Mouse (Mus musculus) C2C12 (cell line): ENCODE measurements around the gene Mcu. TPM values are rescaled to one million over a fixed set of nuclear protein-coding genes. Genes with fewer than 3 reads are reported as not detected.

Experiments
- H3K27me3 ChIP-seq: one replicate; pipeline ENCODE4 v1.6.1; 2011; ENCODE audit not compliant: control insufficient read depth, insufficient read depth, insufficient read length
- H3K36me3 ChIP-seq: one replicate; pipeline ENCODE4 v1.6.1; 2011; ENCODE audit not compliant: control insufficient read depth, insufficient read depth
- H3K4me3 ChIP-seq: one replicate; pipeline ENCODE4 v1.5.1; 2011; ENCODE audit warnings: mild to moderate bottlenecking, control low read depth; ENCODE audit not compliant: poor library complexity, insufficient read depth, severe bottlenecking
- H3K79me2 ChIP-seq: one replicate; pipeline ENCODE4 v1.6.1; 2011; ENCODE audit not compliant: control insufficient read depth, insufficient read depth
- H3K79me3 ChIP-seq: one replicate; pipeline ENCODE4 v1.6.1; 2011; ENCODE audit warnings: low read depth, control low read depth
- H3ac ChIP-seq: one replicate; pipeline ENCODE3; 2011; ENCODE audit warnings: low read depth; ENCODE audit not compliant: control insufficient read depth, insufficient read length
- CEBPB ChIP-seq: IDR thresholded peaks from one replicate; pipeline ENCODE4 v1.6.1; 2011; ENCODE audit warnings: low read depth, mild to moderate bottlenecking, control low read depth, moderate library complexity
- CTCF ChIP-seq: IDR thresholded peaks from one replicate; pipeline ENCODE4 v1.5.1; 2011; ENCODE audit not compliant: control insufficient read depth, insufficient read depth, insufficient read length
- FOSL1 ChIP-seq: IDR thresholded peaks from one replicate; pipeline ENCODE4 v1.8.0; 2011; ENCODE audit warnings: mild to moderate bottlenecking, low read length; ENCODE audit not compliant: poor library complexity, insufficient read depth, severe bottlenecking
- MAX ChIP-seq: IDR thresholded peaks from one replicate; pipeline ENCODE4 v1.6.1; 2011; ENCODE audit warnings: mild to moderate bottlenecking, control low read depth
- MYOD1 ChIP-seq: IDR thresholded peaks from one replicate; pipeline ENCODE4 v1.6.1; 2011; ENCODE audit warnings: low read depth; ENCODE audit not compliant: control insufficient read depth, insufficient read length
- MYOG ChIP-seq: IDR thresholded peaks from one replicate; pipeline ENCODE4 v1.6.1; 2011; ENCODE audit not compliant: control insufficient read depth, insufficient read length; ENCODE audit errors: extremely low read depth
- USF1 ChIP-seq: IDR thresholded peaks from one replicate; pipeline ENCODE4 v1.6.1; 2011; ENCODE audit warnings: low read depth, mild to moderate bottlenecking, control low read depth, moderate library complexity
- polyA plus RNA-seq: library from polyadenylated mRNA; unstranded; fragments of >200 nt; fragmentation: generic; extraction: Trizol; gene quantifications from one replicate; pipeline ENCODE4 v1.2.1, GENCODE M21; 2012; ENCODE audit warnings: missing spikeins

Mcu gene
- polyA plus RNA-seq, 1 experiment, result 23.3 TPM

GRCm38 (mm10) chr10:59580593-59581149 is 35.8 kb downstream of the Mcu start:
- H3K27me3 ChIP-seq, result no peaks in the 10 kb centered on the region
- H3K4me3 ChIP-seq, result no peak overlapping the region
- H3K79me3 ChIP-seq, result peaks cover 54% of the 10 kb centered on the region
- H3K36me3 ChIP-seq, result peaks cover under 1% of the 10 kb centered on the region
- H3ac ChIP-seq, result no peak overlapping the region
- peaks cover 84% of the 10 kb centered on the region for H3K79me2 ChIP-seq
- TF ChIP-seq USF1, result no peak
- no peak for TF ChIP-seq CTCF
- no peak for TF ChIP-seq MYOG
- no peak for TF ChIP-seq MAX
- TF ChIP-seq MYOD1, result no peak
- no peak for TF ChIP-seq CEBPB
- TF ChIP-seq FOSL1, result no peak

- H3ac ChIP-seq, result peak overlapping the region; percentile 39
Measured at GRCm38 (mm10) chr10:59579645-59580044, 36.8 kb downstream of the Mcu start.

GRCm38 (mm10) chr10:59577871-59578801 is 38.4 kb downstream of the Mcu start:
- no peaks in the 10 kb centered on the region for H3K27me3 ChIP-seq
- peaks cover 58% of the 10 kb centered on the region for H3K79me3 ChIP-seq
- H3K79me2 ChIP-seq, result peaks cover 84% of the 10 kb centered on the region
- peak overlapping the region; percentile 42 for H3ac ChIP-seq
- peak; percentile 43 for TF ChIP-seq FOSL1
- TF ChIP-seq MYOG, result no peak
- peak; percentile 89 for TF ChIP-seq MAX
- TF ChIP-seq CEBPB, result peak; percentile 45
- peak; percentile 60 for TF ChIP-seq MYOD1
- no peak for TF ChIP-seq CTCF
- TF ChIP-seq USF1, result peak; percentile 39
- H3K4me3 ChIP-seq, result peak overlapping the region; percentile 15
- H3K36me3 ChIP-seq, result peaks cover 14% of the 10 kb centered on the region

More at GRCm38 (mm10) chr10:59579645-59580044, 36.8 kb downstream of the Mcu start:
- no peak overlapping the region for H3K4me3 ChIP-seq
- peaks cover 8% of the 10 kb centered on the region for H3K36me3 ChIP-seq
- peaks cover 55% of the 10 kb centered on the region for H3K79me3 ChIP-seq
- H3K27me3 ChIP-seq, result no peaks in the 10 kb centered on the region
- TF ChIP-seq MYOD1 (peak; percentile 20), CTCF (no peak)
- peaks cover 84% of the 10 kb centered on the region for H3K79me2 ChIP-seq

- Histone ChIP-seq H3K79me2 (peaks cover 85% of the 10 kb centered on the region), H3K4me3 (no peak overlapping the region), H3K79me3 (peaks cover 63% of the 10 kb centered on the region), H3K36me3 (peaks cover 14% of the 10 kb centered on the region), H3ac (no peak overlapping the region), H3K27me3 (no peaks in the 10 kb centered on the region)
- TF ChIP-seq MAX, result no peak
- no peak for TF ChIP-seq MYOG
- no peak for TF ChIP-seq CTCF
- no peak for TF ChIP-seq MYOD1
- TF ChIP-seq CEBPB, result no peak
- TF ChIP-seq FOSL1, result no peak
- TF ChIP-seq USF1, result no peak
Measured at GRCm38 (mm10) chr10:59576305-59576704, 40.2 kb downstream of the Mcu start.

- peaks cover 69% of the 10 kb centered on the region for H3K79me3 ChIP-seq
- TF ChIP-seq CEBPB, result no peak
- TF ChIP-seq MAX, result no peak
- no peak for TF ChIP-seq CTCF
- TF ChIP-seq MYOG, result no peak
- no peak for TF ChIP-seq USF1
- no peak for TF ChIP-seq FOSL1
- no peak for TF ChIP-seq MYOD1
- H3K27me3 ChIP-seq, result no peaks in the 10 kb centered on the region
- peaks cover 99% of the 10 kb centered on the region for H3K79me2 ChIP-seq
- peaks cover 14% of the 10 kb centered on the region for H3K36me3 ChIP-seq
- no peak overlapping the region for H3K4me3 ChIP-seq
- no peak overlapping the region for H3ac ChIP-seq
Measured at GRCm38 (mm10) chr10:59571964-59572363, 44.5 kb downstream of the Mcu start.

GRCm38 (mm10) chr10:59571273-59571672 is 45.2 kb downstream of the Mcu start:
- Histone ChIP-seq H3K79me3 (peaks cover 64% of the 10 kb centered on the region), H3ac (no peak overlapping the region), H3K4me3 (no peak overlapping the region), H3K36me3 (peaks cover 14% of the 10 kb centered on the region), H3K27me3 (no peaks in the 10 kb centered on the region), H3K79me2 (peaks cover 99% of the 10 kb centered on the region)
- TF ChIP-seq MYOD1 (no peak), USF1 (no peak), MYOG (no peak), FOSL1 (no peak), MAX (no peak), CEBPB (no peak), CTCF (no peak)
